Mouse (Mus musculus): Measurements from ENCODE around the gene Arhgef10l.

DNA sequence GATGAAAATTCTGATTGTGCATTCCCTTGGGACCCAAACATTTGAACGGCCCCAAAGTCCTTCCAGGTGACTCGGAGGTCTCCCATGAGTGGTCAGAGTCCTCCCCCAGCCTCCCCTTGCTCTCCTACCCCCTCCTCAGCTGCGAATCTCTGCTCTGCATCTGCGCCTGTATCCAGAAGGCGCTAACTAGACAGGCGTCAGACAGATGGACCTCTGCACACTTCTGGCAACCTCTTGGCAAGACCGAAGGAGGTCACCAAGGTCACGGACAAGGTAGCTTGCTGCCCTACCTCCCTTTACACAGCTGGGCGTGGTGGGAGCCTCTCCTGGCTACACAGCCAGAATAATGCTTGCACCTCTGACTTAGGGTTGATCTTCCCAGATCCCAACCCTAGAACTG, 25.1 kb downstream of the Arhgef10l start:
- TF ChIP-seq CTCF (IDR thresholded peaks at IDR 0.05; ENCODE audit: low read depth) (no peak), EP300 (IDR thresholded peaks at IDR 0.05; ENCODE audit: low read depth) (no peak)

Data from liver, postnatal 0 days (tissue).